Mouse (Mus musculus): ENCODE data around the gene Gm4553.

DNA sequence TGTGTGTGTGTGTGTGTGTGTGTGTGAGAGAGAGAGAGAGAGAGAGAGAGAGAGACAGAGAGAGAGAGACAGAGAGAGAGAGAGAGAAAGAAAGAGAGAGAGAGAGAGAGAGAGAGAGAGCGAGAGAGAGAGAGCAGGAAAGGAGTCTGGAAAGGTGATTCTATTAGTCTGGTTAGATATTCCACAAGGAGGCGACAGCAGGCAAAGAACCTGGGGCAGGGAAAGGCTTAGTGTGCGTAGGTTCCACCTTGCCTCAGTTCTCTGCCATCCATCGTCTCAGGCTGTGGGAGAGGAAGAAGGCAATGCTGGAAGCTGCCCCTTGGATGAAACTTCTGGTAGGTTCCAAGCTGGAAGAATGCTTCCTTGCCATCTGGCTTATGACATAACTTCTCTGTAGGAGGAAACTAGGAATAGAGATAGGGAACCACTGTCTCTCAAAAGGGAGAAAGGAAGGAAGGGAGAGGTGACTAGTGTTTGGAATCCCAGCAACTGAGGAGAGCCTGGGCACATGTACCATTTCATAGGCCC, 20.1 kb downstream of the Gm4553 start:
- TF ChIP-seq CTCF (IDR thresholded peaks at IDR 0.05; ENCODE audit: borderline replicate concordance, insufficient read depth, low read length) (no peak), POLR2A (IDR thresholded peaks at IDR 0.05; ENCODE audit: low read depth, low read length) (no peak)
